Mouse (Mus musculus) lung, postnatal 0 days (tissue): ENCODE data around the gene Cracr2a.

Experiments
- CTCF ChIP-seq: IDR thresholded peaks from 2 replicates; pipeline ENCODE4 v1.5.1; 2016; ENCODE audit warnings: antibody characterized with exemption, mild to moderate bottlenecking
- EP300 ChIP-seq: IDR thresholded peaks from 2 replicates; pipeline ENCODE4 v1.6.1; 2016; ENCODE audit warnings: antibody characterized with exemption, mild to moderate bottlenecking, control low read depth

DNA sequence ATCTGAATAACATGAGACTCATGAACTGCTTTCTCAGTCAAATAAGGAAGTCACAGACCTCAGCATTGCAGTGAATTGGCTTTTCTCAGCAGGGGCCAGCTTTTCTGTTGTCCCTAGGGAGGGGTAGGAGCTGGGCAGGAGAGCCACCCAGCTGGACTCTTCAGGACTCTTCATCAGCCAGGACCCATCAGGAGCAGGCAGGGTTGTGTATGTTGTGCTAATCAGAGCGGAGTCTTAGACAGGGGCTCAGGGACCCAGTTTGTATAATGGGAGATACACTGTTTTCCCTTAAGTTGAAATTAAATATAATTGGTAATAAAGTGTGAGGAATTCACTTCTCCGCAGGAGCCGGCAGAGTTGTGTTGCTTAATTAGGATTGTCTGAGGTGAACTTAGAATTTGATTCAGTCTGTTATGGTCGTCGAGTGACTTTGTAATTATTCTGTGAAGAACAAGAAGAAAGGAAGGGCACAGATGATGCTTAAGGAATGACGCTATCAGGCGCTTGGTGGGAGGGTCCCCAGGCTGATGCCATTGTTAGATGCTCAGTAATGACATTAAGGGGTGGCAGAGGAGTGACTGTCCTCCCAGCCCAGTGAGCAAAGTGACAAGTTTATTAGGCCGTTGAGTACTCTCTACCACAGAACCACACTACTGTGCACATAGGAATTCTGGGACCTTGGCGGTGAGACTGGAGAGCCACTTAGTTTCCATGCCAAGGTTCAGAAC, 74.5 kb downstream of the Cracr2a start:
- no peak for TF ChIP-seq EP300
- no peak for TF ChIP-seq CTCF
